Mouse (Mus musculus) hindbrain, embryonic 13.5 days (tissue): ENCODE measurements around the gene Phospho2. TPM values are rescaled to one million over a fixed set of nuclear protein-coding genes. Genes with fewer than 3 reads are reported as not detected.

Experiments
- ATAC-seq: fragments of 200-750 bp; cut with Nextera tagmentation; 2 replicates; pipeline ENCODE4 v1.8.0; 2017; ENCODE audit warnings: moderate TSS enrichment; ENCODE audit not compliant: low FRiP score
- H3K27ac ChIP-seq: fragments of 300-500 bp; sonication (generic); 2 replicates; pipeline ENCODE4 v1.5.1; 2015; ENCODE audit warnings: inconsistent platforms, mild to moderate bottlenecking, moderate library complexity
- H3K27me3 ChIP-seq: fragments of 300-500 bp; sonication (generic); 2 replicates; pipeline ENCODE4 v1.6.1; 2015; ENCODE audit warnings: mild to moderate bottlenecking, inconsistent platforms
- H3K36me3 ChIP-seq: fragments of 300-500 bp; sonication (generic); 2 replicates; pipeline ENCODE4 v1.6.1; 2015; ENCODE audit warnings: mild to moderate bottlenecking, inconsistent platforms
- H3K4me1 ChIP-seq: fragments of 300-500 bp; sonication (generic); replicated peaks from 2 replicates; pipeline ENCODE4 v1.6.1; 2015; ENCODE audit warnings: inconsistent platforms
- H3K4me2 ChIP-seq: fragments of 300-500 bp; sonication (generic); 2 replicates; pipeline ENCODE4 v1.6.1; 2015; ENCODE audit warnings: inconsistent platforms, mild to moderate bottlenecking, moderate library complexity
- H3K4me3 ChIP-seq: fragments of 300-500 bp; sonication (generic); 2 replicates; pipeline ENCODE4 v1.5.1; 2015; ENCODE audit warnings: mild to moderate bottlenecking, inconsistent platforms
- H3K9ac ChIP-seq: fragments of 300-500 bp; sonication (generic); 2 replicates; pipeline ENCODE4 v1.6.1; 2015; ENCODE audit warnings: mild to moderate bottlenecking, inconsistent platforms
- H3K9me3 ChIP-seq: fragments of 300-500 bp; sonication (generic); 2 replicates; pipeline ENCODE4 v1.6.1; 2016; ENCODE audit warnings: inconsistent platforms
- WGBS: fragments of 180-500 bp; shearing (Covaris S2); methylation state at CpG from one replicate; pipeline ENCODE4 v1.1.7; 2015; 5-methylcytosine and 5-hydroxymethylcytosine counted together
- polyA plus RNA-seq: library from polyadenylated mRNA; unstranded; fragments of >200 nt; fragmentation: Nextera tagmentation; extraction: Ambion mirVana; gene quantifications from 2 replicates; pipeline ENCODE4 v1.2.1, GENCODE M21; 2015

Phospho2 gene
- polyA plus RNA-seq, 1 experiment from 2014 or later = 43.3 TPM

DNA sequence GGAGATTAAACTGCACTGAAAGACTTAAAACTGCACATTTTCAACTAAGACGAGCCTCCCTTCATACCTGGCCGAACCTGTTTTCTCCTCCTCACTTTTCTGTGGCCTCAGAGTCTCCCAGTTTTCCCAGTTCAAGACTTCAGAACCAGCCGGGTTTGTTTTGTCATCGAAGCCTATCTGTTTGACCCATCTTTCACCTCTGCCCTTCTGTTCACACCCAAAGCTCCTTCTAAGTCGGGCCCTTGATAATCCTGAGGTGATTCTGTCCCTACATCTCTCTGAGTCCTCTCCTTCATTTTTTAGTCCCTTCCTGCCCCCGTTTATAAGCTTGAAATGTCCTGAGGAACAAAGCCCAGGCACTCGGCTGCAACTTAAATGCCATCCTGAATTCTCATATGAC is 38.6 kb downstream of the Phospho2 start:
- Histone ChIP-seq H3K36me3 (peaks cover 47% of the 10 kb centered on the region), H3K27ac (no peak overlapping the region), H3K4me1 (peaks cover 38% of the 10 kb centered on the region), H3K4me3 (no peak overlapping the region), H3K4me2 (no peak overlapping the region), H3K9ac (no peak overlapping the region), H3K9me3 (no peaks in the 10 kb centered on the region), H3K27me3 (no peaks in the 10 kb centered on the region)
- WGBS = 59% methylated on average over 7 of the region's 7 CpGs
- ATAC-seq = no peak

DNA sequence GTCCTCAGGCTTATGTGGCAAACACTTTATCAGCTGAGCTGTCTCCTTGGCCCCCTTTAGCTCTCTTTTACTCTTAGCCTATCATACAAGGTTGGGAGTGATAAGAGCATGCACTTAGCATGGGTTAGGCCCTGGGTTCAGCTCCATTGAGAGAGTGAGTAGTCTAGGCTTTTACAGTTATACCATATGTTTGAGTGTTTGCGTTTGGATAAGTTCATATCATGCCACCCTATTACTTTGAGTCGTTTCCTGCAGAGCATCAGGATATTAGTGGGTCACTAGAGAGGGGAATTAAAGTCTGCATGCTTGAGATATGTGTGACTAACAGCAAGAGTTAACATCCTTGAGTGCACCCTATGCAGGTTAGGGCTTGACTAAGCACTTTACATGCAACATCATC is 40.3 kb downstream of the Phospho2 start:
- Histone ChIP-seq H3K27me3 (no peaks in the 10 kb centered on the region), H3K4me1 (peaks cover 26% of the 10 kb centered on the region), H3K4me3 (no peak overlapping the region), H3K36me3 (peaks cover 62% of the 10 kb centered on the region), H3K9me3 (no peaks in the 10 kb centered on the region), H3K27ac (no peak overlapping the region), H3K4me2 (no peak overlapping the region), H3K9ac (no peak overlapping the region)
- no peak for ATAC-seq
- 96% methylated on average over 2 of the region's 2 CpGs for WGBS

DNA sequence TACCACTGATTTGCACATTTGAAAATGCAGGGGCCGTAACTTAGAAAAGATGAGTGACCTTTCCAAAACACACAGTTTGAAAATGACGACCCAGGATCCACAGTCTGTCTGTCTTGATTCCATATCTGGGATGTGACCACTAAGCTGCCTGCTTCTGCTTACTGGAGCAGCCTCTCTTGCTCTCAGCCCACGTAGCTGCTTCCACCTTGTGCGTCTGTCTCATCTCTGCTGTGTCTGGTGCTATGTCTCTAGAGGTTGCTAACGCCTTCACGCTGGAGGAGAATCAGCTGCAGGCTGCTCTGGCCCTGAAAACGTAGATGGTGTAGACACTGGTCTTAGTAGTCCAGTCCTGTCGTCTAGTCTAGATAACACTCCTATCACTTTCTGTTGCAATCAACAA is 40.7 kb downstream of the Phospho2 start:
- 92% methylated on average over 8 of the region's 8 CpGs for WGBS
- no peaks in the 10 kb centered on the region for H3K27me3 ChIP-seq
- H3K4me1 ChIP-seq = peaks cover 22% of the 10 kb centered on the region
- ATAC-seq = no peak
- no peak overlapping the region for H3K9ac ChIP-seq
- no peak overlapping the region for H3K4me2 ChIP-seq
- H3K4me3 ChIP-seq = no peak overlapping the region
- H3K27ac ChIP-seq = no peak overlapping the region
- no peaks in the 10 kb centered on the region for H3K9me3 ChIP-seq
- H3K36me3 ChIP-seq = peaks cover 67% of the 10 kb centered on the region

GRCm38 (mm10) chr2:69837244-69837967 is 48.0 kb downstream of the Phospho2 start:
- Histone ChIP-seq H3K4me1 (0 out of 2 replicates have a peak, but pooled peaks cover 4% of the 10 kb centered on the region), H3K27ac (no peak overlapping the region), H3K36me3 (peaks cover 37% of the 10 kb centered on the region), H3K4me3 (no peak overlapping the region), H3K4me2 (no peak overlapping the region), H3K9me3 (no peaks in the 10 kb centered on the region), H3K9ac (no peak overlapping the region), H3K27me3 (no peaks in the 10 kb centered on the region)
- no peak for ATAC-seq
- 73% methylated on average over 7 of the region's 7 CpGs for WGBS

DNA sequence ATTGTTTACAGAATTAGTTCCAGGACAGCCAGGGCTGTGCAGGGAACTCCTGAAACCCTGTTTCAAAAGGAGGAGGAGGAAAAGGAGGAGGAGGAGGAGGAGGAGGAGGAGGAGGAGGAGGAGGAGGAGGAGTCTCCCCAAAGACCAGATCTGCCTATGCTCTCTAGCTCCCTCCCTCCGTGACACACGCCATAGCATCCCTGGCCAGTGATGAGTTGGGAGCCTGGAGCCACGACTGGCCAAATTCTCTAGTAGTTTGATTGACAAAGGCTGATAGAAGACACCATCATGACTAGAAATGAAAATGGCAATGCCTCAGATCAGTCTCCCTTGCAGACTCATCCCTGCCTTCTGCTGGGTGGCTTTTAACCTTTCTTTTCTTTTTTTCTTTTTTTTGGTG is 48.6 kb downstream of the Phospho2 start:
- Histone ChIP-seq H3K4me2 (no peak overlapping the region), H3K27me3 (no peaks in the 10 kb centered on the region), H3K9me3 (no peaks in the 10 kb centered on the region), H3K9ac (no peak overlapping the region), H3K27ac (no peak overlapping the region), H3K4me3 (no peak overlapping the region), H3K4me1 (0 out of 2 replicates have a peak, but pooled peaks cover 4% of the 10 kb centered on the region), H3K36me3 (peaks cover 31% of the 10 kb centered on the region)
- no peak for ATAC-seq
- WGBS = 33% methylated on average over 3 of the region's 3 CpGs

DNA sequence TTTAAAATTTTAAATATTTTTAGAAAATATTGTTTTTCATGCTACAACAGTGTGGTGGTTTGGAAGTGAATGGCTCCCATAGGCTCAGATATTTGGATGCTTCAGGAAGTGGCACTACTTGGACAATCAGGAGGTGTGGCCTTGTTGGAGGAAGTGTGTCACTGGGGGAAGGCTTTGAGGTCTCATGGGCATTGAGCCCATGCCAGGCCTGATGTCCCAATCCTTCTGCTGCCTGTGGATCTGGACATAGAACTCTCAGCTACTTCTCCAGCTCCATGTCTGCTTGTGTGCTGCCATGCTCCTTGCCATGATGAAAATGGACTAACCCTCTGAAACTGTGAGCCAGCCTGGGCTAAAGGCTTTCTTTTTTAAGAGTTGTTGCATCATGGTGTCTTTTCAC is 49.3 kb downstream of the Phospho2 start:
- no peak for ATAC-seq
- no peak overlapping the region for H3K4me3 ChIP-seq

DNA sequence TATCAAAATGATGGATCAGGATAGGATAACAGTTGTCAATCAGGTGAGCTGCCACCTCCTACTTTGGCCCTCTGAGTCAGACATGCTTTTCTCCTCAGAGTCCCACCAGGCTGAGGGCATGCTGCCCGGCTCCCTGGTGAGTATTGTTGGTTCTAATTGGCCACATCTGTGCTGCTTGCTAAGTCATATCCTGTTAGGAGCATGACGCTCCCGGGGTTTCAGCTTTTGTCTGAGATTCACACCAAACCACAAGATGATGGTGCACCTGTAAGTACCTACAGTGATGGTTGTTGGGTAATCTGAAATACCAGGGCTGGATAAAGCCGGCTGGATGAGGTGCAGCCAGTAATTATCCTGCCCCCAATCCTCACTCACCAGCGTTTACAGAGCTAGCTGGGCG is 50.8 kb downstream of the Phospho2 start:
- H3K4me3 ChIP-seq = no peak overlapping the region
- WGBS = 48% methylated on average over 6 of the region's 6 CpGs
- H3K27ac ChIP-seq = no peak overlapping the region
- H3K9ac ChIP-seq = no peak overlapping the region
- H3K27me3 ChIP-seq = no peaks in the 10 kb centered on the region
- H3K4me2 ChIP-seq = no peak overlapping the region
- H3K4me1 ChIP-seq = 0 out of 2 replicates have a peak, but pooled peaks cover 4% of the 10 kb centered on the region
- no peaks in the 10 kb centered on the region for H3K9me3 ChIP-seq
- H3K36me3 ChIP-seq = peaks cover 10% of the 10 kb centered on the region
- no peak for ATAC-seq

More for the DNA sequence above, 49.3 kb downstream of the Phospho2 start:
- no peaks in the 10 kb centered on the region for H3K27me3 ChIP-seq
- peaks cover 24% of the 10 kb centered on the region for H3K36me3 ChIP-seq
- no peak overlapping the region for H3K4me2 ChIP-seq
- no peak overlapping the region for H3K27ac ChIP-seq
- no peaks in the 10 kb centered on the region for H3K9me3 ChIP-seq
- H3K9ac ChIP-seq = no peak overlapping the region
- H3K4me1 ChIP-seq = 0 out of 2 replicates have a peak, but pooled peaks cover 4% of the 10 kb centered on the region

GRCm38 (mm10) chr2:69849215-69849614 is 59.8 kb downstream of the Phospho2 start:
- H3K27me3 ChIP-seq = no peaks in the 10 kb centered on the region
- no peaks in the 10 kb centered on the region for H3K36me3 ChIP-seq
- no peaks in the 10 kb centered on the region for H3K4me1 ChIP-seq
- ATAC-seq = no peak
- WGBS = 75% methylated on average over 6 of the region's 6 CpGs
- no peak overlapping the region for H3K9ac ChIP-seq
- H3K27ac ChIP-seq = no peak overlapping the region
- H3K4me3 ChIP-seq = no peak overlapping the region
- no peak overlapping the region for H3K4me2 ChIP-seq
- H3K9me3 ChIP-seq = no peaks in the 10 kb centered on the region

Other genes with a start within 250 kb of the Phospho2 start
- 0.98 and 1.3 TPM in 2 replicates for gene Lrp2, start 203.6 kb upstream of the Phospho2 start, polyA plus RNA-seq
- gene Bbs5, start 142.5 kb upstream of the Phospho2 start, polyA plus RNA-seq = 23.5 and 28.1 TPM in 2 replicates
- 0.36 and 0.48 TPM in 2 replicates for gene Klhl41, start 119.5 kb upstream of the Phospho2 start, polyA plus RNA-seq
- gene Fastkd1, start 76.1 kb upstream of the Phospho2 start, polyA plus RNA-seq = 13.5 and 13.6 TPM in 2 replicates
- gene Ppig, start 67.1 kb upstream of the Phospho2 start, polyA plus RNA-seq = 136 and 143 TPM in 2 replicates
- gene Ccdc173, start within 50 bp of the Phospho2 start, polyA plus RNA-seq = 4.0 and 4.4 TPM in 2 replicates
- 66.8 and 67.4 TPM in 2 replicates for gene Klhl23, start 32.3 kb downstream of the Phospho2 start, polyA plus RNA-seq
- 335 and 355 TPM in 2 replicates for gene Ssb, start 71.9 kb downstream of the Phospho2 start, polyA plus RNA-seq
- 28.5 and 30.4 TPM in 2 replicates for gene Mettl5, start 96.0 kb downstream of the Phospho2 start, polyA plus RNA-seq
- 15.1 and 15.8 TPM in 2 replicates for gene Ubr3, start 107.6 kb downstream of the Phospho2 start, polyA plus RNA-seq
- 0.12 and 0.39 TPM in 2 replicates for gene Myo3b, start 249.5 kb downstream of the Phospho2 start, polyA plus RNA-seq